Mouse (Mus musculus) neutrophil, adult 65 days (primary cell): ENCODE measurements around the gene Lrfn5. TPM values are rescaled to one million over a fixed set of nuclear protein-coding genes. Genes with fewer than 3 reads are reported as not detected.

Experiments
- total RNA-seq: library from RNA; stranded (reverse); gene quantifications from 2 replicates; pipeline ENCODE4 v1.2.4, GENCODE M21; 2023

Lrfn5 gene
- not detected in 2 replicates for total RNA-seq

DNA sequence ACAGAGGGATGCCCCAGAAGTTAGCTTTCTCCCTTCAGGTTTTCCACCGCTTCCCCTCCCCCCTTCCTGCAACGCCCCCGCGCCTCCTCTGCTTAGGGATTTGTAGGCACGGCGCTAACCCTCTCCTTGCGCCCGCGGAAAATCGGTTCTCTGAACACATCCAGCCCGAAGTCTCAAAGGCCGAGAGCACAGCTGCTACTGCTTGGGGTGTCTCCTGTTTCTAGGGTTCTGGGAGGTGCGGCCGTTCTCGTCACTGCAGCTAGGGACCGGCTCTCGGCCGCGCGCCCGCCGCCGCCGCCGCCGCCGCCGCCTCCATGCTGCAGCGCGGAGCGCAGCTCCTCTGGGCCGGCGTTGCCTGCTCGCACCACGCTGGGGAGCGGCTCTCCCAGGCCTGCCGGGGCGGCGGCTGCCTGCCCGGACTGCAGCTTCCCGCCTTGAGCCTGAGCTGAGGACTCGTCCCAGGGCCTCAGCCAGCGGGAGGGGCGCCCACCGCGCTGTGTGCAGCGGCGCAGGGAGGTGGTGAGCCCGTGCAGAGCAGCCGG is at the start of gene Lrfn5:
Gene Lrfn5 (plus strand): TSS at position 322 of the 542 bp plus-strand sequence.

